Mouse (Mus musculus): ENCODE results near the gene Disc1. TPM values are rescaled to one million over a fixed set of nuclear protein-coding genes. Genes with fewer than 3 reads are reported as not detected.

Disc1 gene
- polyA plus RNA-seq, 1 experiment from 2014 or later = 1.8 TPM

- Histone ChIP-seq H3K4me2 (no peak overlapping the region), H3K9ac (no peak overlapping the region), H3K4me1 (replicated peaks) (no peaks in the 10 kb centered on the region), H3K9me3 (no peaks in the 10 kb centered on the region), H3K4me3 (no peak overlapping the region), H3K27ac (replicated peaks) (no peak overlapping the region), H3K27me3 (no peaks in the 10 kb centered on the region), H3K36me3 (no peaks in the 10 kb centered on the region)
- WGBS = 87% methylated on average over 3 of the region's 3 CpGs
- ATAC-seq (ENCODE audit: low FRiP score, low read depth) = no peak
Observed at GRCm38 (mm10) chr8:125097140-125097539, 43.1 kb downstream of the Disc1 start.

- Histone ChIP-seq H3K4me1 (replicated peaks) (no peaks in the 10 kb centered on the region), H3K4me2 (no peak overlapping the region), H3K36me3 (no peaks in the 10 kb centered on the region), H3K27me3 (no peaks in the 10 kb centered on the region), H3K27ac (replicated peaks) (no peak overlapping the region), H3K9me3 (no peaks in the 10 kb centered on the region), H3K9ac (no peak overlapping the region), H3K4me3 (no peak overlapping the region)
- 73% methylated on average over 5 of the region's 5 CpGs for WGBS
- ATAC-seq (ENCODE audit: low FRiP score, low read depth) = no peak
Observed at GRCm38 (mm10) chr8:125098050-125098449, 44.1 kb downstream of the Disc1 start.

GRCm38 (mm10) chr8:125102303-125102702, 48.3 kb downstream of the Disc1 start:
- Histone ChIP-seq H3K9me3 (no peaks in the 10 kb centered on the region), H3K27me3 (no peaks in the 10 kb centered on the region), H3K4me3 (no peak overlapping the region), H3K36me3 (no peaks in the 10 kb centered on the region), H3K27ac (replicated peaks) (no peak overlapping the region), H3K4me1 (replicated peaks) (no peaks in the 10 kb centered on the region), H3K4me2 (no peak overlapping the region), H3K9ac (no peak overlapping the region)
- WGBS = 62% methylated on average over 13 of the region's 13 CpGs
- no peak for ATAC-seq (ENCODE audit: low FRiP score, low read depth)

- Histone ChIP-seq H3K27ac (replicated peaks) (no peak overlapping the region), H3K4me1 (replicated peaks) (peaks cover 13% of the 10 kb centered on the region), H3K9ac (no peak overlapping the region), H3K36me3 (no peaks in the 10 kb centered on the region), H3K27me3 (no peaks in the 10 kb centered on the region), H3K9me3 (no peaks in the 10 kb centered on the region), H3K4me3 (no peak overlapping the region), H3K4me2 (no peak overlapping the region)
- no peak for ATAC-seq (ENCODE audit: low FRiP score, low read depth)
- 63% methylated on average over 9 of the region's 9 CpGs for WGBS
Observed at GRCm38 (mm10) chr8:125113171-125113570, 59.2 kb downstream of the Disc1 start.

- Histone ChIP-seq H3K9ac (no peak overlapping the region), H3K36me3 (no peaks in the 10 kb centered on the region), H3K27ac (replicated peaks) (0 out of 2 replicates have a peak overlapping the region, but pooled peaks have one; percentile 8), H3K27me3 (no peaks in the 10 kb centered on the region), H3K4me3 (no peak overlapping the region), H3K9me3 (no peaks in the 10 kb centered on the region), H3K4me1 (replicated peaks) (peaks cover 13% of the 10 kb centered on the region), H3K4me2 (no peak overlapping the region)
- WGBS = 65% methylated on average over 3 of the region's 3 CpGs
- ATAC-seq (ENCODE audit: low FRiP score, low read depth) = no peak
Observed at GRCm38 (mm10) chr8:125113831-125114230, 59.8 kb downstream of the Disc1 start.

- H3K4me1 ChIP-seq (replicated peaks) = peaks cover 13% of the 10 kb centered on the region
- no peak for ATAC-seq (ENCODE audit: low FRiP score, low read depth)
- 79% methylated on average over 5 of the region's 5 CpGs for WGBS
- H3K4me3 ChIP-seq = no peak overlapping the region
- no peak overlapping the region for H3K4me2 ChIP-seq
- no peak overlapping the region for H3K9ac ChIP-seq
- H3K36me3 ChIP-seq = no peaks in the 10 kb centered on the region
- H3K27me3 ChIP-seq = no peaks in the 10 kb centered on the region
- H3K27ac ChIP-seq (replicated peaks) = no peak overlapping the region
- no peaks in the 10 kb centered on the region for H3K9me3 ChIP-seq
Observed at GRCm38 (mm10) chr8:125115321-125115720, 61.3 kb downstream of the Disc1 start.

GRCm38 (mm10) chr8:125116616-125117015, 62.6 kb downstream of the Disc1 start:
- 15% methylated on average over 2 of the region's 2 CpGs for WGBS
- H3K9ac ChIP-seq = no peak overlapping the region
- peaks cover 13% of the 10 kb centered on the region for H3K4me1 ChIP-seq (replicated peaks)
- H3K27ac ChIP-seq (replicated peaks) = no peak overlapping the region
- H3K36me3 ChIP-seq = no peaks in the 10 kb centered on the region
- ATAC-seq (ENCODE audit: low FRiP score, low read depth) = no peak
- no peaks in the 10 kb centered on the region for H3K27me3 ChIP-seq
- no peaks in the 10 kb centered on the region for H3K9me3 ChIP-seq
- H3K4me2 ChIP-seq = no peak overlapping the region
- no peak overlapping the region for H3K4me3 ChIP-seq

- 82% methylated on average over 4 of the region's 4 CpGs for WGBS
- H3K27me3 ChIP-seq = no peaks in the 10 kb centered on the region
- H3K27ac ChIP-seq (replicated peaks) = no peak overlapping the region
- no peak for ATAC-seq (ENCODE audit: low FRiP score, low read depth)
- H3K4me2 ChIP-seq = no peak overlapping the region
- H3K9ac ChIP-seq = no peak overlapping the region
- no peak overlapping the region for H3K4me3 ChIP-seq
- H3K36me3 ChIP-seq = no peaks in the 10 kb centered on the region
- H3K4me1 ChIP-seq (replicated peaks) = no peaks in the 10 kb centered on the region
- H3K9me3 ChIP-seq = no peaks in the 10 kb centered on the region
Observed at GRCm38 (mm10) chr8:125126482-125126881, 72.5 kb downstream of the Disc1 start.

- WGBS = 86% methylated on average over 7 of the region's 7 CpGs
- H3K4me3 ChIP-seq = no peak overlapping the region
- no peaks in the 10 kb centered on the region for H3K27me3 ChIP-seq
- H3K9me3 ChIP-seq = no peaks in the 10 kb centered on the region
- no peak overlapping the region for H3K4me2 ChIP-seq
- ATAC-seq (ENCODE audit: low FRiP score, low read depth) = no peak
- no peak overlapping the region for H3K27ac ChIP-seq (replicated peaks)
- H3K4me1 ChIP-seq (replicated peaks) = no peaks in the 10 kb centered on the region
- no peaks in the 10 kb centered on the region for H3K36me3 ChIP-seq
- no peak overlapping the region for H3K9ac ChIP-seq
Observed at GRCm38 (mm10) chr8:125127621-125128020, 73.6 kb downstream of the Disc1 start.

GRCm38 (mm10) chr8:125128305-125128704, 74.3 kb downstream of the Disc1 start:
- Histone ChIP-seq H3K36me3 (no peaks in the 10 kb centered on the region), H3K27ac (replicated peaks) (no peak overlapping the region), H3K4me1 (replicated peaks) (no peaks in the 10 kb centered on the region), H3K4me3 (no peak overlapping the region), H3K27me3 (no peaks in the 10 kb centered on the region), H3K4me2 (no peak overlapping the region), H3K9ac (no peak overlapping the region), H3K9me3 (no peaks in the 10 kb centered on the region)
- ATAC-seq (ENCODE audit: low FRiP score, low read depth) = no peak
- 22% methylated on average over 6 of the region's 6 CpGs for whole genome bisulfite sequencing

GRCm38 (mm10) chr8:125130835-125131234, 76.8 kb downstream of the Disc1 start:
- Histone ChIP-seq H3K4me2 (no peak overlapping the region), H3K4me1 (replicated peaks) (peaks cover 14% of the 10 kb centered on the region), H3K9ac (no peak overlapping the region), H3K27me3 (no peaks in the 10 kb centered on the region), H3K9me3 (no peaks in the 10 kb centered on the region), H3K36me3 (no peaks in the 10 kb centered on the region), H3K27ac (replicated peaks) (no peak overlapping the region), H3K4me3 (no peak overlapping the region)
- WGBS = 88% methylated on average over 6 of the region's 6 CpGs
- no peak for ATAC-seq (ENCODE audit: low FRiP score, low read depth)

GRCm38 (mm10) chr8:125131265-125131664, 77.3 kb downstream of the Disc1 start:
- H3K36me3 ChIP-seq = no peaks in the 10 kb centered on the region
- WGBS = 85% methylated on average over 7 of the region's 7 CpGs
- no peaks in the 10 kb centered on the region for H3K27me3 ChIP-seq
- no peak overlapping the region for H3K9ac ChIP-seq
- H3K27ac ChIP-seq (replicated peaks) = no peak overlapping the region
- H3K9me3 ChIP-seq = no peaks in the 10 kb centered on the region
- no peak overlapping the region for H3K4me3 ChIP-seq
- no peak overlapping the region for H3K4me2 ChIP-seq
- no peak for ATAC-seq (ENCODE audit: low FRiP score, low read depth)
- peaks cover 15% of the 10 kb centered on the region for H3K4me1 ChIP-seq (replicated peaks)

GRCm38 (mm10) chr8:125133685-125134114, 79.7 kb downstream of the Disc1 start:
- H3K4me2 ChIP-seq = no peak overlapping the region
- WGBS = 62% methylated on average over 11 of the region's 11 CpGs
- no peak for ATAC-seq (ENCODE audit: low FRiP score, low read depth)

More at GRCm38 (mm10) chr8:125133685-125134114, 79.7 kb downstream of the Disc1 start:
- Histone ChIP-seq H3K27me3 (no peaks in the 10 kb centered on the region), H3K36me3 (no peaks in the 10 kb centered on the region), H3K9me3 (no peaks in the 10 kb centered on the region), H3K9ac (no peak overlapping the region), H3K4me3 (no peak overlapping the region), H3K4me1 (replicated peaks) (peaks cover 23% of the 10 kb centered on the region), H3K27ac (replicated peaks) (no peak overlapping the region)

All from hindbrain, embryonic 15.5 days (tissue).